Mouse (Mus musculus) lung, adult 2 months (tissue): ENCODE data around the gene Cst6.

Source experiments
- CTCF ChIP-seq: fragments of 200-500 bp; IDR thresholded peaks from 2 replicates; pipeline ENCODE4 v1.5.1; 2011; ENCODE audit warnings: mild to moderate bottlenecking, low read length, control low read depth; ENCODE audit not compliant: insufficient read depth
- POLR2A ChIP-seq: fragments of 200-500 bp; IDR thresholded peaks from 2 replicates; pipeline ENCODE4 v1.6.1; 2011; ENCODE audit warnings: low read depth, mild to moderate bottlenecking, control low read depth, low read length, borderline replicate concordance; ENCODE audit errors: extremely low read depth

DNA sequence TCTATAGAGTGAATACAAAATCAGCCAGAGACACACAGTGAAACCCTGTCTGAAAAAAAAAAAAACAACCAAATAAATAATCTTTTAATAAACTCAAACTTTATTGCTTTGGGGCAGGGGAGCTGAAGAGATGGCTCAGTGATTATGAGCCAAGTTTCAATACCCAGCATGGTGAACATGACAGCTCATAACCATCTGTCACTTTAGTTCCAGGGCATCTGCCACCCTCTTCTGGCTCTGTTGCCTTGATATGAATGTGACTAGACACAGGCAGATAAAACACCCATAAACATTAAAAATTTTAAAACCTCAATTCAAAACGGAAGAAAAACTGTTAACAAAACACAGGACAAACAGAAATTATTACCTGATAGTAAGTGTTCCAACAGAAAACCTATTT lies 28.1 kb upstream of the Cst6 start:
- no peak for TF ChIP-seq CTCF
- TF ChIP-seq POLR2A: no peak
